Comparison of ENCODE assay signal across 16 mouse cellular contexts in the genomic region with DNA sequence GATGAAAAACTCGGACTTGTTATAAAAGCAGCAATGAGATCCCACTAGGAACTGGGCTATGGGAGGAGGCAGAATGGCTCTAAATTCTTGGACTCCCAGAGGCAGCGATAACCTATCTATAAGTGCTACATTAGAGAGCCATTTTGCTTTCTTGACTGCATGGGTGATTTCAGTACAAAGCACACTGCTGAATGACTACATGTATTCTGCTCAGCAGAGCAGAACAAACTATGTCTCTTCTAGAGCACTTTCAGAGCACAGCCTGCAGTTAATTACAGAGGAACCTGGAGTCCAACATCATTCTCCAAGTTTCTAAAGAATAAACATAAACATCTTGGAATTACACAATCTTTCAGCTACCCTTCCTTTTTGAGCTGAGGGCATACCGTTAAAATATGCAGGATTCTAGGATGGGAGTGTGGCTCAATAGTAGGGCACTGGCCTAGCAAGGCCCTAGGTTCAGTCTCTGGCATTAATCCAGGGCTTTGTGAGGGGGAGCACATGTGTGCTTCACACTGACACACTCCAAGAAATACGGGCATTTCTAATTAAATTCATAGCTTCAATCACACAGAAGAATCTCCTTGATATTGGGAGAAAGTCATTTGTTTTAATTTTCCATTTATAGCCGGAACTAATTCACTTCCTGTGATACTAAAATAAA. TPM values are rescaled to one million over a fixed set of nuclear protein-coding genes. Genes with fewer than 3 reads are reported as not detected.
DNase-seq lines count a peak whose midpoint lies in the region; ATAC-seq lines count a peak whose summit lies in the region.
"Had no signal": no experiment of that assay in that cellular context is flagged by ENCODE, and none has a peak within 500 bp of the region (broad histone marks: within the 10 kb centered on the region; RNA-seq: fewer than 3 reads in every experiment).

No protein-coding gene starts in this region.

- no peak overlapping the region for H3K4me2 ChIP-seq in hindbrain, embryonic 11.5 days (replicated peaks; ENCODE audit: low read depth, low read length)
- no peak overlapping the region for H3K4me2 ChIP-seq in midbrain, embryonic 14.5 days (ENCODE audit: low read length)
- H3K4me2 ChIP-seq in midbrain, embryonic 11.5 days, result no peak overlapping the region
- H3K4me2 ChIP-seq in hindbrain, embryonic 12.5 days (replicated peaks), result no peak overlapping the region
- H3K4me2 ChIP-seq: liver, embryonic 15.5 days had no signal

- ATAC-seq in hindbrain, embryonic 11.5 days (ENCODE audit: low FRiP score), result no peak
- ATAC-seq in midbrain, embryonic 14.5 days (ENCODE audit: low FRiP score, low TSS enrichment), result no peak
- no peak for ATAC-seq in midbrain, embryonic 11.5 days (ENCODE audit: low FRiP score)
- ATAC-seq in hindbrain, embryonic 12.5 days (ENCODE audit: low FRiP score), result no peak

- no peaks in the 10 kb centered on the region for H3K27me3 ChIP-seq in hindbrain, embryonic 10.5 days (ENCODE audit: insufficient read depth, poor library complexity, severe bottlenecking)
- H3K27me3 ChIP-seq in hindbrain, embryonic 11.5 days (ENCODE audit: control insufficient read depth, insufficient read depth, low read length), result no peaks in the 10 kb centered on the region
- no peaks in the 10 kb centered on the region for H3K27me3 ChIP-seq in midbrain, embryonic 14.5 days (ENCODE audit: control insufficient read depth, insufficient read depth, low read length)
- H3K27me3 ChIP-seq in midbrain, embryonic 11.5 days (ENCODE audit: control insufficient read depth, insufficient read depth, low read length), result no peaks in the 10 kb centered on the region
- no peaks in the 10 kb centered on the region for H3K27me3 ChIP-seq in hindbrain, embryonic 12.5 days
- H3K27me3 ChIP-seq: liver, embryonic 15.5 days; megakaryocyte, embryonic 14.5 days had no signal

- H3K36me3 ChIP-seq in hindbrain, embryonic 10.5 days, result peaks cover 39% of the 10 kb centered on the region
- no peaks in the 10 kb centered on the region for H3K36me3 ChIP-seq in hindbrain, embryonic 11.5 days (ENCODE audit: control insufficient read depth, insufficient read depth, low read length)
- peaks cover 19% of the 10 kb centered on the region for H3K36me3 ChIP-seq in midbrain, embryonic 14.5 days (ENCODE audit: control insufficient read depth, insufficient read depth, low read length)
- H3K36me3 ChIP-seq in midbrain, embryonic 11.5 days (ENCODE audit: control insufficient read depth, insufficient read depth, low read length), result no peaks in the 10 kb centered on the region
- H3K36me3 ChIP-seq in hindbrain, embryonic 12.5 days, result peaks cover 14% of the 10 kb centered on the region; the same call in 1 of the 2 replicates

- H3K27ac ChIP-seq in hindbrain, embryonic 10.5 days, result peak overlapping the region; percentile 12; the same call in 1 of the 2 replicates
- H3K27ac ChIP-seq in hindbrain, embryonic 11.5 days (ENCODE audit: low read depth, low read length), result no peak overlapping the region
- peak overlapping the region; percentile 49; the same call in 1 of the 2 replicates for H3K27ac ChIP-seq in midbrain, embryonic 14.5 days (replicated peaks; ENCODE audit: low read depth, low read length)
- H3K27ac ChIP-seq in midbrain, embryonic 11.5 days (ENCODE audit: low read depth, low read length), result no peak overlapping the region
- H3K27ac ChIP-seq in hindbrain, embryonic 12.5 days, result peak overlapping the region; percentile 45; the same call in 1 of the 2 replicates
- H3K27ac ChIP-seq: limb, embryonic 10.5 days; liver, embryonic 15.5 days had no signal

- 81% methylated on average over 5 of the region's 5 CpGs for WGBS in hindbrain, embryonic 10.5 days
- WGBS in hindbrain, embryonic 11.5 days, result 78% methylated on average over 5 of the region's 5 CpGs
- 61% methylated on average over 5 of the region's 5 CpGs for WGBS in midbrain, embryonic 14.5 days
- 84% methylated on average over 5 of the region's 5 CpGs for WGBS in midbrain, embryonic 11.5 days
- WGBS in hindbrain, embryonic 12.5 days, result 65% methylated on average over 5 of the region's 5 CpGs

- peaks cover 18% of the 10 kb centered on the region for H3K4me1 ChIP-seq in hindbrain, embryonic 10.5 days (replicated peaks)
- no peaks in the 10 kb centered on the region for H3K4me1 ChIP-seq in hindbrain, embryonic 11.5 days (replicated peaks; ENCODE audit: control insufficient read depth, insufficient read depth, low read length)
- H3K4me1 ChIP-seq in midbrain, embryonic 14.5 days (ENCODE audit: control insufficient read depth, insufficient read depth, low read length), result no peaks in the 10 kb centered on the region
- H3K4me1 ChIP-seq in midbrain, embryonic 11.5 days (ENCODE audit: control insufficient read depth, insufficient read depth, low read length), result no peaks in the 10 kb centered on the region; the same call in 1 of the 2 replicates
- peaks cover 18% of the 10 kb centered on the region for H3K4me1 ChIP-seq in hindbrain, embryonic 12.5 days

- no peak overlapping the region for H3K4me3 ChIP-seq in hindbrain, embryonic 10.5 days
- H3K4me3 ChIP-seq in hindbrain, embryonic 11.5 days (ENCODE audit: low read depth, low read length), result no peak overlapping the region
- H3K4me3 ChIP-seq in midbrain, embryonic 14.5 days (replicated peaks; ENCODE audit: low read depth, low read length), result no peak overlapping the region
- H3K4me3 ChIP-seq in midbrain, embryonic 11.5 days (ENCODE audit: low read depth, low read length), result no peak overlapping the region
- H3K4me3 ChIP-seq in hindbrain, embryonic 12.5 days, result no peak overlapping the region
- H3K4me3 ChIP-seq: limb, embryonic 10.5 days; liver, embryonic 15.5 days; megakaryocyte, embryonic 14.5 days had no signal

- no peaks in the 10 kb centered on the region for H3K9me3 ChIP-seq in hindbrain, embryonic 10.5 days
- H3K9me3 ChIP-seq in hindbrain, embryonic 11.5 days (ENCODE audit: control insufficient read depth, low read length), result no peaks in the 10 kb centered on the region
- H3K9me3 ChIP-seq in midbrain, embryonic 14.5 days (ENCODE audit: control insufficient read depth, low read length), result no peaks in the 10 kb centered on the region
- H3K9me3 ChIP-seq in midbrain, embryonic 11.5 days (ENCODE audit: control insufficient read depth, low read length), result no peaks in the 10 kb centered on the region
- no peaks in the 10 kb centered on the region for H3K9me3 ChIP-seq in hindbrain, embryonic 12.5 days (replicated peaks)
- H3K9me3 ChIP-seq: limb, embryonic 10.5 days; liver, embryonic 15.5 days; megakaryocyte, embryonic 14.5 days had no signal

- DNase-seq in hindbrain, embryonic 10.5 days (ENCODE audit: low spot score), result no peak
- no peak for DNase-seq in hindbrain, embryonic 11.5 days (ENCODE audit: low spot score)
- peak; percentile 43 for DNase-seq in midbrain, embryonic 14.5 days
- no peak for DNase-seq in midbrain, embryonic 11.5 days (ENCODE audit: low spot score, missing footprints)
- peak; percentile 55 for DNase-seq in retina, postnatal 1 day
- no peak for DNase-seq in spleen, adult 18-20 months
- no peak for DNase-seq in liver
- DNase-seq: B cell, adult 2 months; cerebellum, adult 11-12 months; embryo, embryonic 11 days; right cerebral cortex, postnatal 14 days; thymus, postnatal 14 days had no signal

- no peak overlapping the region for H3K9ac ChIP-seq in hindbrain, embryonic 11.5 days (ENCODE audit: low read depth, low read length)
- H3K9ac ChIP-seq in midbrain, embryonic 14.5 days (replicated peaks; ENCODE audit: low read length), result no peak overlapping the region
- no peak overlapping the region for H3K9ac ChIP-seq in midbrain, embryonic 11.5 days (ENCODE audit: low read length)
- no peak overlapping the region for H3K9ac ChIP-seq in hindbrain, embryonic 12.5 days
- H3K9ac ChIP-seq: liver, embryonic 15.5 days had no signal

RNA-seq across cellular contexts. Expression of gene Aph1c, which starts 26.7 kb away (rescaled TPM):
- polyA plus RNA-seq in hindbrain, embryonic 10.5 days (2016; fragmentation: Nextera tagmentation; extraction: Ambion mirVana), result 1.3 and 1.4 TPM in 2 replicates
- 1.1 and 2.9 TPM in 2 replicates for polyA plus RNA-seq in hindbrain, embryonic 11.5 days (2014; fragmentation: Nextera tagmentation; extraction: Ambion mirVana)
- 2.1 and 3.4 TPM in 2 replicates for polyA plus RNA-seq in midbrain, embryonic 14.5 days (2014; fragmentation: Nextera tagmentation; extraction: Ambion mirVana)
- 1.5 and 1.7 TPM in 2 replicates for polyA plus RNA-seq in midbrain, embryonic 11.5 days (2014; fragmentation: Nextera tagmentation; extraction: Ambion mirVana)
- 1.7 and 4.9 TPM in 2 replicates for polyA plus RNA-seq in hindbrain, embryonic 12.5 days (2016; fragmentation: Nextera tagmentation; extraction: Ambion mirVana)

RNA-seq across cellular contexts. Expression of gene Rab8b, which starts 58.3 kb away (rescaled TPM):
- 24.3 and 27.3 TPM in 2 replicates for polyA plus RNA-seq in hindbrain, embryonic 10.5 days (2016; fragmentation: Nextera tagmentation; extraction: Ambion mirVana)
- polyA plus RNA-seq in hindbrain, embryonic 11.5 days (2014; fragmentation: Nextera tagmentation; extraction: Ambion mirVana), result 34.3 and 34.9 TPM in 2 replicates
- polyA plus RNA-seq in midbrain, embryonic 14.5 days (2014; fragmentation: Nextera tagmentation; extraction: Ambion mirVana), result 20.8 and 27.6 TPM in 2 replicates
- 29.5 and 37.1 TPM in 2 replicates for polyA plus RNA-seq in midbrain, embryonic 11.5 days (2014; fragmentation: Nextera tagmentation; extraction: Ambion mirVana)
- polyA plus RNA-seq in hindbrain, embryonic 12.5 days (2016; fragmentation: Nextera tagmentation; extraction: Ambion mirVana), result 33.9 and 39.6 TPM in 2 replicates

Comparison
In these comparisons a context has a peak if more than half of its experiments do, and no peak if none do; other contexts are left out.
1. DNase-seq: peak in midbrain, embryonic 14.5 days (single experiment) and retina, postnatal 1 day (single experiment); none in hindbrain, embryonic 10.5 days (single experiment), hindbrain, embryonic 11.5 days (single experiment), midbrain, embryonic 11.5 days (single experiment), spleen, adult 18-20 months (0 of 2) and liver (single experiment).
2. H3K27ac ChIP-seq: peak in hindbrain, embryonic 10.5 days (single experiment), midbrain, embryonic 14.5 days (single experiment) and hindbrain, embryonic 12.5 days (single experiment); none in hindbrain, embryonic 11.5 days (single experiment) and midbrain, embryonic 11.5 days (single experiment).